Mouse (Mus musculus) layer of hippocampus, adult 9-11 months (tissue): ENCODE measurements around the gene Lemd2.

Experiments
- DNase-seq: peaks from one replicate; pipeline ENCODE4 v3.0.0; 2022

Lemd2 gene

GRCm38 (mm10) chr17:27154256-27154655, 50.0 kb downstream of the Lemd2 start:
- DNase-seq = peak; percentile 73

- DNase-seq = no peak
These were observed 50.5 kb downstream of the Lemd2 start for GRCm38 (mm10) chr17:27153773-27154193.

- no peak for DNase-seq
These were observed 51.1 kb downstream of the Lemd2 start for GRCm38 (mm10) chr17:27152976-27153723.

- DNase-seq = no peak
These were observed 52.9 kb downstream of the Lemd2 start for GRCm38 (mm10) chr17:27151411-27151810.

- no peak for DNase-seq
These were observed 53.4 kb downstream of the Lemd2 start for GRCm38 (mm10) chr17:27150871-27151270.

- DNase-seq = no peak
These were observed 57.8 kb downstream of the Lemd2 start for GRCm38 (mm10) chr17:27146323-27146923.

GRCm38 (mm10) chr17:27144152-27144551, 60.1 kb downstream of the Lemd2 start:
- no peak for DNase-seq

GRCm38 (mm10) chr17:27141971-27142450, 62.3 kb downstream of the Lemd2 start:
- DNase-seq = no peak

GRCm38 (mm10) chr17:27140262-27140661, 64.0 kb downstream of the Lemd2 start:
- DNase-seq = no peak
